Mouse (Mus musculus): ENCODE data around the gene Osbpl9. TPM values are rescaled to one million over a fixed set of nuclear protein-coding genes. Genes with fewer than 3 reads are reported as not detected.

Gene Osbpl9
- polyA plus RNA-seq, 1 experiment from 2014 or later: 66.7 TPM

DNA sequence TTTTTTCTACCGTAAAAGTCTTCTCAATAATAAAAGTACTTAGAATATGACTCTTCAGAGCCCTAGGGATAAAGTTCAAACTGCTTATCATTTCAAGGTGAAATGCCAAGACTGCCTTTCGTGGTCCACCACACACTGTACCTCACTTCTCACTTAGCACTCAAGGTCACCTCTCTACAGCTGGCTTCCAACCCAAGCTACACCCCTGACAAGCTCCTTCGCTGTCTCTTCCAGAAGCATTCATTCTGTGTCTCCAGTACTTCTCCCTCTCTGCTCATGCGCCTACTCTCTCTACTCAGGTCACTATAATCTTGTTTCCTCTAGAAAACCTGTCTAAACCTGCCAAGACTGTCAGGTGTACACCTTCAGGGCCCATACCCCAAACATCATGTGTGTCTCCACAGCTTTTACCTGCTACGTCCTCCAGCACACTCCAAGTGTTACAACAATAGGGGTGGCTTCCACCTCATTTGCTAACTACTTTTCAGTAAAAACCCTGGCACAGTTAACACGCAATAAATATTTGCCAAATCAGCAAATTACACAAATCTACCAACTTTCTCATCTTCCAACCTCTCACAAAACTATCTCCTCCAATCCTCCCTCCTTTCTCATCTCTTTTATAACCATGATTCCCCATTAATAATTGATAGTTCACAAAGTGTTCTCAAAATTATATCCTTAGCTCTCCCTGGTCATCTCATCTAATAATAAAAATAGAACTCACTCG, 6.0 kb downstream of the Osbpl9 start:
- H3K9me3 ChIP-seq: no peaks in the 10 kb centered on the region
- no peak overlapping the region for H3K27ac ChIP-seq
- DNase-seq (ENCODE audit: low spot score): no peak
- peaks cover 14% of the 10 kb centered on the region; the same call in 1 of the 2 replicates for H3K36me3 ChIP-seq
- H3K4me1 ChIP-seq (replicated peaks): peaks cover 6% of the 10 kb centered on the region
- H3K27me3 ChIP-seq (ENCODE audit: insufficient read depth, poor library complexity, severe bottlenecking): no peaks in the 10 kb centered on the region
- whole genome bisulfite sequencing: 92% methylated on average over 7 of the region's 7 CpGs
- H3K4me3 ChIP-seq: no peak overlapping the region

- WGBS: 83% methylated on average over 5 of the region's 5 CpGs
Measured at GRCm38 (mm10) chr4:109193886-109194285, 8.2 kb downstream of the Osbpl9 start.

GRCm38 (mm10) chr4:109191598-109191997, 10.5 kb downstream of the Osbpl9 start:
- H3K4me1 ChIP-seq (replicated peaks): no peaks in the 10 kb centered on the region
- H3K9me3 ChIP-seq: no peaks in the 10 kb centered on the region
- no peak overlapping the region for H3K4me3 ChIP-seq
- H3K27ac ChIP-seq: no peak overlapping the region
- H3K27me3 ChIP-seq (ENCODE audit: insufficient read depth, poor library complexity, severe bottlenecking): no peaks in the 10 kb centered on the region
- DNase-seq (ENCODE audit: low spot score): no peak
- 0 out of 2 replicates have a peak, but pooled peaks cover under 1% of the 10 kb centered on the region for H3K36me3 ChIP-seq
- WGBS: 84% methylated on average over 10 of the region's 10 CpGs

More at GRCm38 (mm10) chr4:109193886-109194285, 8.2 kb downstream of the Osbpl9 start:
- no peaks in the 10 kb centered on the region for H3K4me1 ChIP-seq (replicated peaks)
- H3K36me3 ChIP-seq: peaks cover 14% of the 10 kb centered on the region; the same call in 1 of the 2 replicates
- no peak overlapping the region for H3K4me3 ChIP-seq
- no peak overlapping the region for H3K27ac ChIP-seq
- H3K27me3 ChIP-seq (ENCODE audit: insufficient read depth, poor library complexity, severe bottlenecking): no peaks in the 10 kb centered on the region
- H3K9me3 ChIP-seq: no peaks in the 10 kb centered on the region
- no peak for DNase-seq (ENCODE audit: low spot score)

- no peak for DNase-seq (ENCODE audit: low spot score)
- 91% methylated on average over 8 of the region's 8 CpGs for whole genome bisulfite sequencing
- Histone ChIP-seq H3K36me3 (no peaks in the 10 kb centered on the region), H3K9me3 (no peaks in the 10 kb centered on the region), H3K4me3 (no peak overlapping the region), H3K4me1 (replicated peaks) (no peaks in the 10 kb centered on the region), H3K27ac (no peak overlapping the region), H3K27me3 (ENCODE audit: insufficient read depth, poor library complexity, severe bottlenecking) (no peaks in the 10 kb centered on the region)
Measured at GRCm38 (mm10) chr4:109185616-109186405, 16.3 kb downstream of the Osbpl9 start.

- H3K27ac ChIP-seq: no peak overlapping the region
- no peaks in the 10 kb centered on the region for H3K27me3 ChIP-seq (ENCODE audit: insufficient read depth, poor library complexity, severe bottlenecking)
- no peaks in the 10 kb centered on the region for H3K9me3 ChIP-seq
- peaks cover 15% of the 10 kb centered on the region; the same call in 1 of the 2 replicates for H3K4me1 ChIP-seq (replicated peaks)
- no peak overlapping the region for H3K4me3 ChIP-seq
- H3K36me3 ChIP-seq: peaks cover 10% of the 10 kb centered on the region; the same call in 1 of the 2 replicates
- no peak for DNase-seq (ENCODE audit: low spot score)
Measured at GRCm38 (mm10) chr4:109175677-109176076, 26.4 kb downstream of the Osbpl9 start.

DNA sequence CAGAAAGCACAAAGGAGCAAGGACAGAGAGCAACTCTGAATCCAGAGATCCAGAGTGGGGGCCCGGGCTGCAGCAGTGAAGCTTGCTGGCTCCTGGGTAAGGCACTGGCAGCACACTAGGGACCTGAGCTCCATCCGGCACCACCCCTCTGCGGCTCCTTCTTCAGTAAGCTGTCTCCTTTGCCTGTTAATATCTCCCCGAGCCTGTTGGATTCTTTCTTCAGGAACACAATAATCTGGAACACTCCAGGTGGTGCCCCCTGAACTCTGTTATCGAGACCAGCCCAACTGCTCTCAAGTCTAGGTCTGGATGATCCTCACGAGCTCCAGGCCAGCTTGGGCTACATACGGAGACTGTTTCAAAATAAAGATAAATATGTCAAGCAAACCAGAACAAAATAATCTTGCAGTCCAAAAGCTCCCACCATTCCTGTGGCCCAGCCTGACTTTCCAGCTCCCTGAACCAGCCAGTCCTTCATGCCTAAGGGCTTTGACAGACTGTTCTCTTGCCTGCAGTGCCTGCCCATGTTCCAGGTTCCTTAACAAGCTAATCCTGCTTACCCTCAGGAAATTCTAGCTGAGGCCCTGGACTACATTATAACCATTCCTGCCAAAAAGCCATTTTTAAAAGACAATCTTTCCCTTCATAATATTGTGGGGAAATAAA, 28.2 kb downstream of the Osbpl9 start:
- peaks cover 15% of the 10 kb centered on the region; the same call in 1 of the 2 replicates for H3K4me1 ChIP-seq (replicated peaks)
- no peak overlapping the region for H3K4me3 ChIP-seq
- H3K36me3 ChIP-seq: peaks cover 10% of the 10 kb centered on the region; the same call in 1 of the 2 replicates
- 55% methylated on average over 7 of the region's 7 CpGs for WGBS
- no peaks in the 10 kb centered on the region for H3K9me3 ChIP-seq
- DNase-seq (ENCODE audit: low spot score): no peak
- no peaks in the 10 kb centered on the region for H3K27me3 ChIP-seq (ENCODE audit: insufficient read depth, poor library complexity, severe bottlenecking)
- H3K27ac ChIP-seq: peak overlapping the region; percentile 17

DNA sequence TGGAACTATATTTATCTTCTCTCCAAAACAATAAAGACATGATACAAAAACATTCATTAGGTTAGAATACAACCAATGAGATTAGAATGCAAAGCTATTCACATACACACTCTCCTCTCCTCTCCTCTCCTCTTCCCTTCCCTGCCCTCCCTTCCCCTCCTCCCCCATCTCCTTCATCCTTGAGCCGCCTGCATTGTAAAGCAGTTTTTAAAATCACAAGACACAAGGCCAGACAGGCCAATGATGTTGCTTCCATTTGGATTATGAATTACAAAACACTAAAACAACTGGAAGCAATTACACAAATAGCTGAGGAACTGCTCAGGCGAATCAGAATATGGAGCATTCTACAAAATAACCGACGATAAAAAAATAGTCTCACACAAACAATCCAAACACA, 28.7 kb downstream of the Osbpl9 start:
- no peaks in the 10 kb centered on the region for H3K9me3 ChIP-seq
- peaks cover 15% of the 10 kb centered on the region; the same call in 1 of the 2 replicates for H3K4me1 ChIP-seq (replicated peaks)
- peaks cover 10% of the 10 kb centered on the region; the same call in 1 of the 2 replicates for H3K36me3 ChIP-seq
- peak overlapping the region; percentile 17 for H3K27ac ChIP-seq
- no peak for DNase-seq (ENCODE audit: low spot score)
- no peak overlapping the region for H3K4me3 ChIP-seq
- WGBS: 70% methylated on average over 4 of the region's 4 CpGs
- no peaks in the 10 kb centered on the region for H3K27me3 ChIP-seq (ENCODE audit: insufficient read depth, poor library complexity, severe bottlenecking)

DNA sequence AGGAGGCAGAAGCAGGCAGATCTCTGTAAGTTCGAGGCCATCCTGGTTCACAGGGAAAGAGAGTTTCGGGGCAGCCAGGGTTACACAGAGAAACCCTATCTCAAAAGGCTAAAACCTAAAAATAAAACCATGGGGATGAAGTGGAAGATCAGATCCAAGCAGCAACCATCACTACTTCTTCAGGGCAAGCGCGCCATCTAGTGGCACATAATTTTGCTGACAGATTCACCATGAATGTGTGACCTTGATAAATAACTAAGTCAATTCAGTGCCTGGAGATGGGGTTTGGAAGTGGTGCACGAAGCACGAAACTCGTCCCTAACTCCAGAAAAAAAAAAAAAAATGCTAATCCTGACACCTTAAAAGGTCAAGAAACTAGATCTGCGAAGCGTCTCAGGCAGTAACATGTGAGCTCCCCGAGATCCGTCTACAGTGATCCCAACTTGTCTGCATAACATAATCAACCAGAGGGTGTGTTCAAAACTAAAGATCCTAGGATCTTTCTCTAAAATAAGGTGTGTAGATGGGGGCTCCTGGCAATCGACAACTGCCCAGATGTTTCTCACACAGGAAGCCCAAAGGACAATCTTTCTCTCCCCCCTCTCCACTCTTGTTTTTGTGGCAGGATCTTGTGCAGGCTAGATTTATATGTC, 36.4 kb downstream of the Osbpl9 start:
- WGBS: 38% methylated on average over 12 of the region's 12 CpGs
- Histone ChIP-seq H3K36me3 (no peaks in the 10 kb centered on the region), H3K4me1 (replicated peaks) (0 out of 2 replicates have a peak, but pooled peaks cover 3% of the 10 kb centered on the region), H3K27ac (no peak overlapping the region), H3K27me3 (ENCODE audit: insufficient read depth, poor library complexity, severe bottlenecking) (no peaks in the 10 kb centered on the region), H3K4me3 (no peak overlapping the region), H3K9me3 (no peaks in the 10 kb centered on the region)
- peak; percentile 77 for DNase-seq (ENCODE audit: low spot score)

- 47% methylated on average over 24 of the region's 24 CpGs for WGBS
- no peak for DNase-seq (ENCODE audit: low spot score)
Measured at GRCm38 (mm10) chr4:109156481-109157261, 45.4 kb downstream of the Osbpl9 start.

DNA sequence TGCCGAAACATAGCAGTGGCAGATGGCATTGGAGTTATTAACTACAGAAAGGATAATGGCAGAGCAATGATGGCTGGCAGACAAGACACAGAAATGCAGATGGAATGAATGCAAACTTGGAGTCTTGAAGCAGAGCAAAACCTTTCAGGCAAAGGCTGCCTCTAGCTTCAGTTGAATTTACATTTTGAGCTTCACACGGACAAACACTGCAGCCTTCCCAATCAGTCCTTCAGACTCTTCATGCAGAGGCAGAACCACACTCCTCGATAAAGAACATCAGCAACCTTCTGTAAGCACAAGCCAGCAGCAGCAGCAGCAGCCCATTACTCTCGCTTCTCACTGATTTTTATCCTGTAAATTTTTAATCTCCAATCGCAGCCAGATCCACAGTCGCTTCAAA, 46.0 kb downstream of the Osbpl9 start:
- DNase-seq (ENCODE audit: low spot score): no peak
- no peaks in the 10 kb centered on the region for H3K9me3 ChIP-seq
- H3K36me3 ChIP-seq: peaks cover 5% of the 10 kb centered on the region; the same call in 1 of the 2 replicates
- WGBS: 88% methylated on average over 6 of the region's 6 CpGs
- no peaks in the 10 kb centered on the region for H3K27me3 ChIP-seq (ENCODE audit: insufficient read depth, poor library complexity, severe bottlenecking)
- H3K4me1 ChIP-seq (replicated peaks): peaks cover 16% of the 10 kb centered on the region
- peak overlapping the region; percentile 3; the same call in 1 of the 2 replicates for H3K4me3 ChIP-seq
- peak overlapping the region; percentile 54; the same call in 1 of the 2 replicates for H3K27ac ChIP-seq

More at GRCm38 (mm10) chr4:109156481-109157261, 45.4 kb downstream of the Osbpl9 start:
- Histone ChIP-seq H3K4me3 (peak overlapping the region; percentile 3; the same call in 1 of the 2 replicates), H3K27me3 (ENCODE audit: insufficient read depth, poor library complexity, severe bottlenecking) (no peaks in the 10 kb centered on the region), H3K4me1 (replicated peaks) (peaks cover 16% of the 10 kb centered on the region), H3K36me3 (peaks cover 5% of the 10 kb centered on the region; the same call in 1 of the 2 replicates), H3K27ac (peak overlapping the region; percentile 54; the same call in 1 of the 2 replicates), H3K9me3 (no peaks in the 10 kb centered on the region)

DNA sequence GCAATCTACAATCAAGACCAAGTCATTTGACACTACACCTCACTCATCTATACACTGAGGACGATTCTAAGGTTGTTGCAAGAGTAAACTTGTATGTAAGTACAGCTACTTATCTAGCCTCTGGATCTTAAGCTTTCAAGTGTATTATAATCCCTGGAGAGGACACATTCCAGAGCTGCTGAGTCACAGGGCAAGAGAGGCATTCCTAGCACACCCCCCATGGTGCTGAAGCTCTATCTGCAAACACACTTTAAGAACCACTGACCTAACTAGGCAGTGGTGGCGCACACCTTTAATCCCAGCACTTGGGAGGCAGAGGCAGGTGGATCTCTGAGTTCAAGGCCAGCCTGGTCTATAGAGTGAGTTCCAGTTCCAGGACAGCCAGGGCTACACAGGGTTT, 51.9 kb downstream of the Osbpl9 start:
- H3K27ac ChIP-seq: no peak overlapping the region
- H3K4me3 ChIP-seq: no peak overlapping the region
- WGBS: 74% methylated on average over 2 of the region's 2 CpGs

More for the DNA sequence above, 51.9 kb downstream of the Osbpl9 start:
- H3K36me3 ChIP-seq: no peaks in the 10 kb centered on the region
- H3K27me3 ChIP-seq (ENCODE audit: insufficient read depth, poor library complexity, severe bottlenecking): no peaks in the 10 kb centered on the region
- H3K4me1 ChIP-seq (replicated peaks): no peaks in the 10 kb centered on the region; the same call in 1 of the 2 replicates
- DNase-seq (ENCODE audit: low spot score): no peak
- H3K9me3 ChIP-seq: no peaks in the 10 kb centered on the region

Data from hindbrain, embryonic 10.5 days (tissue).